In the genomic region with DNA sequence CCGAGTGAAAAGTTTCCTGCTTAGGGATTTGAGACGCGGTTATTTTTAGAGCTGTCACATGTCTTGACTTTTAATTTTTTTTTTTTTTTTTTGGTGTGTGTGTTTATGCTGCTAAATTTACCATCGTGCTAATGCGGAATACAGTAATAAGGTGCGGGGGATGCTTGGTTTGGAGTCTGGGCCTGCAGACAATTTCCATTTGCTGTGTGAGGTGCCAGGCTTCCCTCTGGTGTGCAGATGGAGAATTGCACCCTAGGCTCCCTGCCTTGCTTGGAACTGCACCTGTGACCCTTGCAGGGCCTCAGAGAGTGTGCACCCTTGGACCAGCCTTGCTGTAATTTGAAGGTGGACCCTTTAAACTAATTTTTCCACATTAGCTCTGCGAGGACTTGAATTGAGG, we compare ENCODE assay signal across 7 mouse cellular contexts.
DNase-seq lines count a peak whose midpoint lies in the region; ATAC-seq and TF ChIP-seq lines count a peak whose summit lies in the region.

No protein-coding gene starts in this region.

- H3K4me1 ChIP-seq in ES-E14 (ENCODE audit: control insufficient read depth in 2 of 2, insufficient read depth in 2 of 2, low read length in 2 of 2, poor library complexity in 1 of 2), result peaks cover 0 to 4% of the 10 kb centered on the region in 2 experiments; a peak in 1 of 4 replicates
- H3K4me1 ChIP-seq in embryonic facial prominence, embryonic 12.5 days, result peaks cover 10% of the 10 kb centered on the region
- H3K4me1 ChIP-seq in heart, postnatal 0 days (ENCODE audit: control insufficient read depth, insufficient read depth), result no peaks in the 10 kb centered on the region; the same call in 1 of the 2 replicates
- no peaks in the 10 kb centered on the region for H3K4me1 ChIP-seq in lung, embryonic 16.5 days (replicated peaks; ENCODE audit: control insufficient read depth, insufficient read depth, low read length)

- no peak overlapping the region for H3K27ac ChIP-seq in ES-E14 (ENCODE audit: insufficient read depth, low read depth, low read length, poor library complexity, severe bottlenecking)
- H3K27ac ChIP-seq in embryonic facial prominence, embryonic 12.5 days, result no peak overlapping the region
- no peak overlapping the region for H3K27ac ChIP-seq in heart, postnatal 0 days (ENCODE audit: low read depth)
- no peak overlapping the region for H3K27ac ChIP-seq in lung, embryonic 16.5 days (ENCODE audit: low read length)

- no peak for DNase-seq in ES-E14 (ENCODE audit: low read depth, low spot score)
- peak; percentile 44 to 70 for DNase-seq in adrenal gland, postnatal 36 days
- DNase-seq in heart, postnatal 0 days (ENCODE audit: low spot score), result peak; percentile 50
- peak; percentile 79 for DNase-seq in kidney, postnatal 10 days
- DNase-seq in retina, adult 2 months (ENCODE audit: low read depth, low spot score), result peak; percentile 39

- ATAC-seq in embryonic facial prominence, embryonic 12.5 days (ENCODE audit: insufficient number of reproducible peaks, insufficient read depth, low FRiP score, low TSS enrichment), result no peak
- ATAC-seq in heart, postnatal 0 days (ENCODE audit: insufficient read depth, low read depth), result peak; percentile 70; the same call in 1 of the 2 replicates
- peak; percentile 52; the same call in 1 of the 2 replicates for ATAC-seq in lung, embryonic 16.5 days (ENCODE audit: low read depth)

- no peaks in the 10 kb centered on the region for H3K27me3 ChIP-seq in embryonic facial prominence, embryonic 12.5 days
- H3K27me3 ChIP-seq in heart, postnatal 0 days (ENCODE audit: control insufficient read depth, insufficient read depth, low read length), result no peaks in the 10 kb centered on the region
- H3K27me3 ChIP-seq in lung, embryonic 16.5 days (ENCODE audit: control insufficient read depth, insufficient read depth, low read depth, low read length), result no peaks in the 10 kb centered on the region

- no peak overlapping the region for H3K4me3 ChIP-seq in ES-E14 (ENCODE audit: insufficient read depth in 1 of 2, low read depth in 1 of 2, low read length in 2 of 2, poor library complexity in 1 of 2, severe bottlenecking in 1 of 2)
- no peak overlapping the region for H3K4me3 ChIP-seq in embryonic facial prominence, embryonic 12.5 days
- no peak overlapping the region for H3K4me3 ChIP-seq in heart, postnatal 0 days (ENCODE audit: low read depth, low read length)
- H3K4me3 ChIP-seq in lung, embryonic 16.5 days (ENCODE audit: low read length), result no peak overlapping the region

- WGBS in embryonic facial prominence, embryonic 12.5 days, result 28% methylated on average over 7 of the region's 7 CpGs
- WGBS in heart, postnatal 0 days, result 20% methylated on average over 7 of the region's 7 CpGs
- 14% methylated on average over 7 of the region's 7 CpGs for WGBS in lung, embryonic 16.5 days

- no peaks in the 10 kb centered on the region for H3K36me3 ChIP-seq in ES-E14 (ENCODE audit: control insufficient read depth, insufficient read depth, low read length, poor library complexity, severe bottlenecking)
- no peaks in the 10 kb centered on the region for H3K36me3 ChIP-seq in embryonic facial prominence, embryonic 12.5 days
- no peaks in the 10 kb centered on the region for H3K36me3 ChIP-seq in heart, postnatal 0 days (replicated peaks; ENCODE audit: control insufficient read depth, insufficient read depth, low read length)
- H3K36me3 ChIP-seq in lung, embryonic 16.5 days (ENCODE audit: control insufficient read depth, insufficient read depth, low read length), result no peaks in the 10 kb centered on the region

- peak overlapping the region; percentile 39; the same call in 1 of the 2 replicates for H3K4me2 ChIP-seq in embryonic facial prominence, embryonic 12.5 days (replicated peaks)
- no peak overlapping the region for H3K4me2 ChIP-seq in heart, postnatal 0 days (ENCODE audit: low read depth, low read length)
- H3K4me2 ChIP-seq in lung, embryonic 16.5 days (ENCODE audit: low read depth, low read length), result no peak overlapping the region

- no peak for TF ChIP-seq EP300 in heart, postnatal 0 days (IDR thresholded peaks at IDR 0.05; ENCODE audit: low read depth)

- no peaks in the 10 kb centered on the region for H3K9me3 ChIP-seq in ES-E14 (ENCODE audit: control insufficient read depth, insufficient read depth, low read depth, low read length)
- H3K9me3 ChIP-seq in embryonic facial prominence, embryonic 12.5 days, result no peaks in the 10 kb centered on the region
- H3K9me3 ChIP-seq in heart, postnatal 0 days (replicated peaks; ENCODE audit: control insufficient read depth, low read length), result no peaks in the 10 kb centered on the region
- H3K9me3 ChIP-seq in lung, embryonic 16.5 days (ENCODE audit: control insufficient read depth, low read length), result no peaks in the 10 kb centered on the region

- H3K9ac ChIP-seq in ES-E14 (ENCODE audit: insufficient read depth, low read depth, low read length, poor library complexity, severe bottlenecking), result no peak overlapping the region
- no peak overlapping the region for H3K9ac ChIP-seq in embryonic facial prominence, embryonic 12.5 days
- no peak overlapping the region for H3K9ac ChIP-seq in heart, postnatal 0 days (replicated peaks; ENCODE audit: low read depth, low read length)
- H3K9ac ChIP-seq in lung, embryonic 16.5 days (ENCODE audit: low read length), result no peak overlapping the region

- peak; percentile 82 for TF ChIP-seq CTCF in heart, postnatal 0 days (IDR thresholded peaks at IDR 0.05; ENCODE audit: low read depth)

- in situ Hi-C loops in ES-E14 (cut with MboI; ENCODE audit: low sequenced_read_pairs in 2 of 2, unreplicated experiment in 2 of 2), result no loop called here

TF ChIP-seq in ES-E14, 5 proteins besides CTCF, POLR2A, EP300 and RAD21:
- peak; percentile 53; the same call in 1 of the 2 replicates for TF ChIP-seq ZC3H11A (IDR thresholded peaks at IDR 0.05; ENCODE audit: borderline replicate concordance, low read depth, low read length)
- no peak for TF ChIP-seq ZNF384 (IDR thresholded peaks at IDR 0.05; ENCODE audit: low read depth, low read length)
- no peak for TF ChIP-seq MAFK (IDR thresholded peaks at IDR 0.05; ENCODE audit: insufficient read depth, low read depth, low read length)
TF ChIP-seq in ES-E14: peak in this region for 1.
